ENCODE assay signal across 7 mouse cellular contexts in the genomic region with DNA sequence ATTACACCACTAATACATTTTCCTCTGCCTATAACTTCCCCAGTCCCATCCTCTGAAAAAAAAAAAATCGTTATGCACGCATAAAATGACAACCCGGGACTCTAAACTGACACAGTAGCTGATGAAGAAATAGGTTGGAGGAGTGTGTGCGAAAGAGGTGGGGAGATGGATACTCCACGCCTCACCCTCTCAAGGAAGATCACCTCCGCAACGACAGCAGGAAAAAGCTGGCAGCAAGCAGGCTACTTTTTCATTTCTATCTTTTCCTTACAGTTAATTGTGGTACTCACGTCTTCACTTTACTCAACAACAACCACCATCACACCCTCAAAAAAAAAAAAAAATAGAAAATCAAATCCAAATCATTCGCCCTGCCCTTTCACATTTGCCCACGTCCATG. TPM values are rescaled to one million over a fixed set of nuclear protein-coding genes. Genes with fewer than 3 reads are reported as not detected.
A peak's percentile ranks its signal among the peaks of the same experiment; 100 is the strongest.
DNase-seq lines count a peak whose midpoint lies in the region; ATAC-seq lines count a peak whose summit lies in the region.

No protein-coding gene starts in this region.

- peaks cover 21% of the 10 kb centered on the region for H3K27me3 ChIP-seq in forebrain, embryonic 10.5 days (ENCODE audit: poor library complexity, severe bottlenecking)
- no peaks in the 10 kb centered on the region for H3K27me3 ChIP-seq in hindbrain, embryonic 15.5 days
- peaks cover 10% of the 10 kb centered on the region for H3K27me3 ChIP-seq in neural tube, embryonic 13.5 days

- peaks cover 29% of the 10 kb centered on the region for H3K4me1 ChIP-seq in forebrain, embryonic 10.5 days
- H3K4me1 ChIP-seq in hindbrain, embryonic 15.5 days (replicated peaks): peaks cover 16% of the 10 kb centered on the region
- peaks cover 16% of the 10 kb centered on the region for H3K4me1 ChIP-seq in neural tube, embryonic 13.5 days (replicated peaks)

- WGBS in forebrain, embryonic 10.5 days: 23% methylated on average over 10 of the region's 10 CpGs
- WGBS in hindbrain, embryonic 15.5 days: 17% methylated on average over 10 of the region's 10 CpGs
- WGBS in neural tube, embryonic 13.5 days: 23% methylated on average over 10 of the region's 10 CpGs

- peak overlapping the region; percentile 81 for H3K9ac ChIP-seq in hindbrain, embryonic 15.5 days
- peak overlapping the region; percentile 86 for H3K9ac ChIP-seq in neural tube, embryonic 13.5 days

- peak overlapping the region; percentile 71 for H3K4me2 ChIP-seq in hindbrain, embryonic 15.5 days
- H3K4me2 ChIP-seq in neural tube, embryonic 13.5 days: peak overlapping the region; percentile 85

- H3K27ac ChIP-seq in forebrain, embryonic 10.5 days: no peak overlapping the region
- peak overlapping the region; percentile 95 for H3K27ac ChIP-seq in hindbrain, embryonic 15.5 days (replicated peaks)
- peak overlapping the region; percentile 85; the same call in 1 of the 2 replicates for H3K27ac ChIP-seq in neural tube, embryonic 13.5 days (replicated peaks)

- no peaks in the 10 kb centered on the region for H3K36me3 ChIP-seq in forebrain, embryonic 10.5 days (replicated peaks)
- H3K36me3 ChIP-seq in hindbrain, embryonic 15.5 days: no peaks in the 10 kb centered on the region
- no peaks in the 10 kb centered on the region for H3K36me3 ChIP-seq in neural tube, embryonic 13.5 days

- DNase-seq in left cerebral cortex, adult 8-10 months (ENCODE audit: low spot score in 2 of 2): peak; percentile 20 to 36
- no peak for DNase-seq in left cerebral cortex, adult 11 months (ENCODE audit: low spot score)
- DNase-seq in forebrain, embryonic 10.5 days (ENCODE audit: extremely low spot score, low spot score): no peak
- no peak for DNase-seq in urinary bladder, postnatal 4 days (ENCODE audit: low spot score in 2 of 2)
- no peak for DNase-seq in c-Kit-positive CD71-positive TER-119-positive erythroid progenitor cells, embryonic 14.5 days (ENCODE audit: low spot score)

- peak overlapping the region; percentile 77 for H3K4me3 ChIP-seq in forebrain, embryonic 10.5 days
- peak overlapping the region; percentile 80 for H3K4me3 ChIP-seq in hindbrain, embryonic 15.5 days
- peak overlapping the region; percentile 83 for H3K4me3 ChIP-seq in neural tube, embryonic 13.5 days

- ATAC-seq in hindbrain, embryonic 15.5 days (ENCODE audit: low FRiP score, low read depth): no peak
- no peak for ATAC-seq in neural tube, embryonic 13.5 days (ENCODE audit: low read depth)

- H3K9me3 ChIP-seq in forebrain, embryonic 10.5 days: no peaks in the 10 kb centered on the region
- H3K9me3 ChIP-seq in hindbrain, embryonic 15.5 days: no peaks in the 10 kb centered on the region
- H3K9me3 ChIP-seq in neural tube, embryonic 13.5 days: no peaks in the 10 kb centered on the region

RNA-seq across cellular contexts. Expression of gene Gabra2, which starts 0.9 kb away (rescaled TPM):
- total RNA-seq in left cerebral cortex, adult 8-10 months (2022): 10 to 100 TPM; 74.0 to 89.7 (median 74.9) TPM
- 2.0 TPM in 2 replicates for polyA plus RNA-seq in forebrain, embryonic 10.5 days (2016; fragmentation: Nextera tagmentation; extraction: Ambion mirVana)
- 50.1 and 51.3 TPM in 2 replicates for polyA plus RNA-seq in hindbrain, embryonic 15.5 days (2015; fragmentation: Nextera tagmentation; extraction: Ambion mirVana)
- polyA plus RNA-seq in neural tube, embryonic 13.5 days (2015; fragmentation: Nextera tagmentation; extraction: Ambion mirVana): 21.5 and 22.3 TPM in 2 replicates

Comparison
In these comparisons a context has a peak if more than half of its experiments do, and no peak if none do; other contexts are left out.
1. DNase-seq: peak in left cerebral cortex, adult 8-10 months (2 of 2); none in left cerebral cortex, adult 11 months (single experiment), forebrain, embryonic 10.5 days (single experiment), urinary bladder, postnatal 4 days (0 of 2) and c-Kit-positive CD71-positive TER-119-positive erythroid progenitor cells, embryonic 14.5 days (single experiment).
2. Peak in every context shown above with its lines, with median percentiles within 50 percentile points of each other: H3K4me3 ChIP-seq.